Mouse (Mus musculus) liver, postnatal 0 days (tissue): ENCODE results near the gene Sh3d19.

ENCODE experiments used
- CTCF ChIP-seq: sonication (generic); IDR thresholded peaks from 2 replicates; pipeline ENCODE4 v1.5.1; 2016; ENCODE audit warnings: antibody characterized with exemption, low read depth
- EP300 ChIP-seq: IDR thresholded peaks from 2 replicates; pipeline ENCODE4 v1.6.1; 2016; ENCODE audit warnings: antibody characterized with exemption, low read depth, mild to moderate bottlenecking

- TF ChIP-seq CTCF: peak; percentile 100
- peak; percentile 92 for TF ChIP-seq EP300
Observed at GRCm38 (mm10) chr3:86142263-86142933, 171.5 kb downstream of the Sh3d19 start, which contains the start of gene Rps3a1.
